Mouse (Mus musculus): ENCODE results near the gene Snai3.
A peak's percentile ranks its signal among the peaks of the same experiment; 100 is the strongest.

Gene Snai3

DNA sequence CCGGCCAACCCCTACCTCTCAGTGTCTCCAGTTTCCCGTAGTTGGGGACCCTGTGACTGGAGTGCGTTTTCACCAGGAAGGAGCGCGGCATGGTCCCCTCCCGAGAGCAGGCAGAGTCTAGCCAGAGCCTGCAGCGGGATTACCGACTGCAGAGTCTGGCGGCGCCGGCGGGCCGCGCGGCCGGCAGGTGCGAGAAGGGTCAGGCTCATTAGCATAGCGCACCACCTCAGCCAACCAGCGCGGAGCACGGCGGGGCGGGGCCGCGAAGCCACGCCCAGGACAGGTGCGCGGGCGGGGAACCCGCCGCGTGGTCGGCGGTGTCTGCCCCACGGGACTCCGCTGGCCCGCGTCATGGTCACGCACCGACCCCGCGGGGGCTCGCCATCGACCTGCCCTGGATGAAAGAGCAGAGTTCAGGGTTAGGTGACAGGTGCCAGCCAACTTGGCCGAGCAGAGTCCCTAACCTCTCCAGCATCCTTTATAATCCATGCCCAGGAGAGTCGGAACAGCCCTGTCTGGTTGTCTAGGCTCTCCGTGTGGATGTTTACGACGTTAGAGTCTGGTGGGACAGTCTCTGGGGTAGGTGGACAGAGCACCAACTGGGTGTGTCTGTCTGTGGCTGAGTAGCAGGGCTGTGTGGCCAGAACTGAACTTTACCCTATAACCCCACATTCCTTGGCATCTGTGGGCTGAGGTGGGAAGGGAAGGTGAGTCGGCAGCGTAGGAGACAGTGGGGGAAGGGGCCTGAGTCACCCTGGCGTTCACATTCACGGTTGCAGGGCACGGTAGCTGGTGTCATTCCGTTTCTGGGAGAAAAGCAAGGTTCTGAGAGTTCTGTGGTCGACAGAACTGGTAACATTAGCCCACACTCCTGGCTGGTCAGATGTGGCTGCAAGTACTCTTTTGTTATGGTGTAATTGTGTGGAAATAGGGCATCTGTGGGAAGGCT lies at the start of gene Snai3:
Snai3 (minus strand) TSS at position 210 of the 949 bp plus-strand sequence.
- DNase-seq (ENCODE audit: low read depth, low spot score) = peak; percentile 79

DNA sequence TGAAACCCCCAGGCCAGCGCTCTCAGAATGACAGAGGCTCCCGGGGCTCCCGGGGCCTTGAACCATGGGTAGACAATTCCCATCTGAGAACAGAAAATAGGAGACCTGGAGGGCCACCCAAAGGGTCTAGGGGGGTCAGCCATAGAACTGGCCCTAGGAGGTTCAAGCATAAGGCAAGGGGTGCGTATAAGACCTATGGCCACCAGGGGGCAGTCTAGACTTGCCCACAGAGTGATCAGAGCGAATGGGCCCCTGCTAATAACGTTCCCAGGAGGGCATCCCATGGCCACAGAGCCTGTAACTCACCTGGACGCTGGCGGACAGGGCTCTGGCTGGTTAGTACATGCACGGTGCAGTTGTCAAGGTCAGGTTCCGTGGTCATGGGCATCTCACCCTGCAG lies 40.3 kb upstream of the Snai3 start:
- peak; percentile 85 for DNase-seq (ENCODE audit: low read depth, low spot score)

DNA sequence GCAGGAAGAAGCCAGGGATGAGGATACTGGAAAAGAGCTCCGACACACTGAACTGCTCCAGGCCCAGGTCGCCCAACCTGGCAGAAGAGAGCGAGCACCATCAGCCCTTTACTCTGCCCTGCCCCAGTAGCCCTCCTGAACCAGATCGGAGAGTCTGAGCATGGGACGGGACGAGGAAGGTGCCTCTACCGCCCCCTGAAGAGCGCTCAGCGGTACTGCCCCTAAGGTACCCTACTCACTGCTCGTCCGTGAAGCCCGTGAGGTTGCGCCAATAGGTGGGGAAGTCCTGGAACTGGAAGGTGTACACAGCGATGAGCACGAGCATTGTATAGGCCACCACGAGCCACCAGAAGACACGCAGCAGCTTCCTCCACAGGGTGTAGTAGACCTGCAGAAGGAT lies 37.4 kb upstream of the Snai3 start:
- no peak for DNase-seq (ENCODE audit: low read depth, low spot score)

- DNase-seq (ENCODE audit: low read depth, low spot score) = no peak
These were observed 36.6 kb upstream of the Snai3 start for GRCm38 (mm10) chr8:122497016-122497734.

- DNase-seq (ENCODE audit: low read depth, low spot score) = no peak
These were observed 27.9 kb upstream of the Snai3 start for GRCm38 (mm10) chr8:122488387-122488786.

DNA sequence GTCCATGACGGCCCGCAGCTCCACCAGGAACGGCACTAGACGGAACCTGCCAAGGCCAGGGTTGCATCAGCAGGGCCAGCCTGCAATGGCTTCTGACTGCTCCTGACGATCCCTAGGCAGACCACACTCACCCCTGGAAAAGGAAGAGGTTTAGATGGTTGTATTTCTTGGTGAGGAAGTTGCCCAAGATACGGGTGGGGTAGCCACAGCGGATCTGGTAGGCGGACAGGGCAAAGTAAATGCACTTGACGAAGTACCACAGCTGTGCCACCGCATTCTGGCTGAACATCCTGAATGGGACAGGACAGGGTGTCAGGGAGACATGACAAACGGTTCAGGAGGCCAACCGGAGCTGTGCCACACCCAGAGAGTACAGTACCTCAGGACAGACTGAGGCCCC lies 24.3 kb upstream of the Snai3 start:
- DNase-seq (ENCODE audit: low read depth, low spot score) = no peak

DNA sequence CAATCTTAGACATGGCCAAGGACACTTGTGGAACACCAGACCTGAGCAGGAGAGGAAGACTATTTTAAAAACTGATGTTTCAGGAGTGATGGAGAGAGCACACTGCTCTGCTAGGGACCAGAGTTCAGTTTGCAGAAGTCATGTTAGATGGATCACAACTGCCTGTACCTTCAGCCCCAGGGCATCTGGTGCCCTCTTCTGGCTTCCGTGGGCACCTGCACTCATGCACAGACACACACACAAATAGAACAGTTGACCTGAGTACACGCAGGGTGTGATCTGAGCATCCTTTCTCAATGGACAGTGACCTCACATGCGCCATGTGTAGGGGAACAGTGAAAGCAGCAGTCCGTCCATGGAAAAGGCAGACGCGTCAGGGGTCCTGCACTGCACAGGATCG lies 23.3 kb upstream of the Snai3 start:
- no peak for DNase-seq (ENCODE audit: low read depth, low spot score)

GRCm38 (mm10) chr8:122482448-122482847 lies 21.9 kb upstream of the Snai3 start:
- no peak for DNase-seq (ENCODE audit: low read depth, low spot score)

DNA sequence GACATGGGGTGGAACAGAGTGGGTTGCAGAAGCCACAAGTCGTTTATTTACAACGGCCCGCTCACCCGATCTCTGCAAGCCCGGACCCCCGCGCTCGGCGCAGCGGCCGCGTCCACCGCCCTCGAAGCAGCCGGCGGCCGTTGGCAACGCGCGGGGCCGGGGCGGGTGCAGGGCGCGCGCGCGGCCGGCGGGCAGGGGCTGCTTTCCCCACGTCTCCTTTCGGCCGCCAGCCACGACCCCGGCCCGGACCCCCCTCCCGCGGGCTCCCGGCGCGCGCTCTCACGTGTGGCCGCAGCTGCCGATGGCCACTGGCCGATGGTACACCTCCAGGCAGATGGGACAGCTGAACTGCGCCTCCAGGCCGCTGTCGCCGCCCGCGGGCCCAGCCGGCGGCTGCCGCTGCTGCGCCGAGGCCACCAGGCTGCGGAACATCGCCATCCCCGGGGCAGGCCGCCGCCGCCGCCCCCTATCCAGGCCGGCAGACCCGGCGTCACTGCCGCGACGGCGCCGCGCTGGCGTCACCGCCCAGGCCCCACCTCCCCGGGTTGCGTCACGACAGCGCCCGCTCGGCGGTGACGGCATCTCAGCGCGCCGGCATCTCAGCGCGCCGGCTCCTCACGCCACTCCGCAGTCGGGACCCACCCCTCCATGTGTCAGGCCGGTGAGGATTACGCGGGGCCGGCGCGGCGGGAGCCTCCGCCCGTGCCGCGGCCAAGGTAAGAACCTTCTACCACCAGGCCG lies 15.2 kb upstream of the Snai3 start, which contains the start of the genes Rnf166 and Ctu2:
Rnf166 (minus strand) TSS at position 485 of the 741 bp plus-strand sequence.
Ctu2 (plus strand) TSS at position 564 of the 741 bp plus-strand sequence.
- peak; percentile 84 for DNase-seq (ENCODE audit: low read depth, low spot score)

DNA sequence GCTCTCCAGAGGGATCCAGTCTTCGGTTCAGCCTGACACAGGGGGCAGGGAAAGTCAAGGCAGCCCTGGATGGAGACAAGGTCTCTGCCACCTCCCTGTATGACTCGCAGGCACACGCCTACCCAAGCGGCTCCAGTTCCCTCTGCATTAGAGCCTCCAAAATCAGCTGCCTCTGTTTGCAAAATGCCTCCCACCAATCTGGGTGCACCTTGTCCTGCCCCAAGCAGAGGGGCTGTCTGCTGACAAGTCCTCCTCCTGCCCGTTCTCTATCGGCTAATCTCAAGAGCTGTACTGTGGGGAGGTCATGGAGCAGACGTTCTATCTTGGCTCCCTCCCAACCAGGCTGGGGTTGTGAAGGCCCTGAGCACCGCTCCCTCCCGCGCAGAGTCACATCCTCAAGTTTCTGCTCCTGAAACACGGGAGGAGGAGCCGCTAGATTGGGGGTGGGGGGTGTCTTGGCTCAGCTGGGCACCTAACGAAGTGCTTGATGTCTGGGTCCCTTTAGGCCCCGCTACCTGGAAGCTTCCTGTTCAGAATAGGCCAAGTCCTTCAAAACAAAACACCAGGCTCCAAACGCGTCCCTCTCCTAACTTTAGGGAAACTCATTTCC lies 14.5 kb upstream of the Snai3 start:
- DNase-seq (ENCODE audit: low read depth, low spot score) = peak; percentile 39

- DNase-seq (ENCODE audit: low read depth, low spot score) = peak; percentile 30
These were observed 13.4 kb upstream of the Snai3 start for GRCm38 (mm10) chr8:122473911-122474421.

DNA sequence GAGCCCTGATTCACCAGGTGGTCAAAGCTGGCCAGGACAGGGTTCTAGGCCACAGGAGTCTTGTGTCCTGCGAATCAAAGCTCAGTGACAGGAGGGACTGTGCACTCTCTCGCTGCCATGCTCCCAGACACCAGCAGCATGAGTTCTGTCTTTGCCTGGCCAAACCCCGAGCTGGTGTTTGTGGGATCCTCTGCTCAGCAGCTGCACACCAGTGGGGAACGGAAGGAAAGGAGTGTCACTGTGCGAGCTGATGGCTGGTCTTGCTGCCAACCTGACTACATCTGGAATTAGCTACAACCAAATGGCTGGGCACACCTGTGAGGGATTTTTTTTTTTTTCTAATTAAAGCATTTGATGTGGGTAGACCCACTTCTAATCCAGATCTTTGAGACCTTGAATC lies 10.2 kb upstream of the Snai3 start:
- no peak for DNase-seq (ENCODE audit: low read depth, low spot score)

GRCm38 (mm10) chr8:122469965-122470364 lies 9.4 kb upstream of the Snai3 start:
- DNase-seq (ENCODE audit: low read depth, low spot score) = no peak

- no peak for DNase-seq (ENCODE audit: low read depth, low spot score)
These were observed 8.9 kb upstream of the Snai3 start for GRCm38 (mm10) chr8:122469407-122469806.

DNA sequence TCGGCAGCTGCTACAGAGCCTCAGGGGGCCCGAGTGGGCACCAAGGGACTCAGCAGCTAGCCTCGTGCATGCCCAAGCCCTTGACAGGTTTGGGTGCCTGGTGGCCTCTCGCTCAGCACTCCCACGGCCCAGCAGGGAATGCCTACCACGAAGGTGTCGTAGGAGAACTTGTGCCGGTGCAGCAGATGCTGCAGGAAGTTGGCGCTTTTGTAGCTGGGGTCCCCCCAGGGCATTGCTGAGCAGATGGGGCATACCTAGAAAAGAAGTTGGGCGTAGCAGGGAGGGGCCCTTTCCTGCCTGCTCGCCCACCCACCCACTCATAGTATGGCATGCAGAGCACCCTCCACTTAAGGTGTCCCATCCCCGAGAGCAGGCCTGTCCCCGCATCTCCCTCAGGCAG lies 7.3 kb upstream of the Snai3 start:
- no peak for DNase-seq (ENCODE audit: low read depth, low spot score)

- DNase-seq (ENCODE audit: low read depth, low spot score) = no peak
These were observed 4.5 kb upstream of the Snai3 start for GRCm38 (mm10) chr8:122464985-122465384.

DNA sequence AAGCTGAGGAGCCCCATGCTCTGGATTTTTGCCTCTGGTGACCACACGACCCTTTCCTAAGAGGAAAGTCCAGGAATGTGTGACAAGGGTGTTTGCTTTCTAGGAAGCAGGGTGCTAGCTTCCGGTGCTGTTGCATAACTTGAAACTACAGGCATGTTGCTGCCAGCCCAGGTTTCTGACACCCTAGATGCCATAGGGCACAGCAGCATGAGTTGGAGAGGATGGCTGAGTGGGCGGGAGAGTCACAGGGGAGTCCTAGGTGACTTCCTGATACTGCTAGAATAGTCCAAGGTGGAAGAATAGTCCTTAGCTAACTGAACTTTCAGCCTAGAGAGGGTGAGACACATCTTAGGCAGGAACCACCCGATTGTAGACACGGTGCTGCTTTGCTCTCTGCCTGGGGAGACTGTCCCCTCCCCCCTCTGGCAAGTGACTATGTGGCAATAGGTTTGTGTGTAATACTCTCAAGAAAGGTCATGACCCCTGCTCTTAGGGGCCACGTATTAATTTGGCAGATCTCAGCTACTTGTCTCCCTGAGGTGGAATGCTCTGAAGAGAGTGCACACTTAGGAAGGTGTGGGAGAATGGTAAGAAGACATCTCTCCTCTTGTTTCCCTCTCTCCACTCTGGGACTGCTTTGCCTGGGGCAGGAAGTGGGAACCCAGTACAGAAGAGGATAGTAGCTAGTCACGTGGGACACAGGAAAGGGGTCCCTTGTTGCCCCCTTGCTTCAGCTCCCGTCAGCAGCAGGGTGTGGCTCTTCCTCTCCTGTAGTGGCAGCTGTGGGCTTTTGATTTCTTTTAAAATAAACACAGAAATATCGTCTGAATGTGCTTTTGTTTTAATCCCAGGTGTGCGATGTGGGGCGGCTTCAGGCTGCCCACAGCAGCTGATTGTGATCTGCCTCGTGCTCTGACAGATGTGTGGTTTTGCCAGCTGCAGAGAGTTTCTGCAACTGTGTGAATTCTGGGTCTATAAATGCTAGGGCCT lies 3.4 kb upstream of the Snai3 start:
- DNase-seq (ENCODE audit: low read depth, low spot score) = no peak

DNA sequence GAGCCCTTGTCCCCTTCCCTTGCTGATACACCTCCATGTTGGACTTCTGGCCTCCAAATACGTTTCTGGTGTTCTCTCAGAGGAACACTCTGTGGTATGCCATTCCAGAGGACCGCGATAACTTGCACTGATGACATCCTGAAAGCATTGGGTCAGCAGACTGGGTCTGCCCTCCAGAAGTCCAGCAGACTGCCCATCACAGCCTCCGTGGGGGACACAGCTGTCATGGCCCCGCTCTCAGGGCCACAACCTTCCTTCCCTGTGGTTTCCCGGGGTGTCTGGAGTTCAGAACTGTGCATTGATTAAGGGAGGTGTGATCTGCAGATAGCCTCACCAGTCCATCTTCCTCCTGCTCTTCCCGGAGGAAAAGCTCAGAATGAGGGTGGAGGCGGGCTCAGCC lies 2.0 kb upstream of the Snai3 start:
- no peak for DNase-seq (ENCODE audit: low read depth, low spot score)

- DNase-seq (ENCODE audit: low read depth, low spot score) = no peak
These were observed 1.1 kb upstream of the Snai3 start for GRCm38 (mm10) chr8:122461473-122462148.

Measured in skeletal muscle tissue, adult 2 months (tissue).